Comparison of ENCODE assay signal across 7 mouse cellular contexts in the genomic region with DNA sequence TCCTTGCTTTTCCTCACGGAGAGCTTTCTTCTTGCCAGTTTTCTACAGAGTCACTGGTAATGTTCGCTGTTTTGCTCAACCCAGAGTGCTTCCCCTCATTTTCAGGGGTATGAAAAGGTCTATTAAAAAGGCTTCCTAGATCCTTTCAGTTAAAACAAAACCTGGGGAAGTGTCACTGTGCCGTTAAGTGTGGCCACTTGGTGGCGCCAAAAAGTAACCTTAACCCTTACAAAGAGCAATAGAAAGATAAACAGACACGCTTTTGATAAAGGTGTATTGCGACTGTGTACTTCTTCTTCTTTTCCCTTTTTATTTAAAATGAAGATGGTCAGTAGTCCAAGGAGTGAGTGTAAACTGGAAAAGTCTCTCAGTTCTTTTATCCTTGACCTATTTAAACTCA.
A peak's percentile ranks its signal among the peaks of the same experiment; 100 is the strongest.
DNase-seq lines count a peak whose midpoint lies in the region; TF ChIP-seq lines count a peak whose summit lies in the region.

No protein-coding gene starts in this region.

- peaks cover 0 to 9% of the 10 kb centered on the region in 2 experiments; a peak in 2 of 4 replicates for H3K4me1 ChIP-seq in CH12.LX (ENCODE audit: control insufficient read depth in 1 of 2, insufficient read depth in 2 of 2)

- H3K4me2 ChIP-seq in CH12.LX (ENCODE audit: insufficient read depth, low read depth, poor library complexity, severe bottlenecking): peak overlapping the region; percentile 67; the same call in 1 of the 2 replicates

- H3K79me2 ChIP-seq in CH12.LX (replicated peaks; ENCODE audit: control insufficient read depth, extremely low read depth, insufficient read depth, poor library complexity, severe bottlenecking): no peaks in the 10 kb centered on the region

- no peak for TF ChIP-seq EP300 in CH12.LX (IDR thresholded peaks at IDR 0.05; ENCODE audit: low read length)

- no peaks in the 10 kb centered on the region for H3K9me3 ChIP-seq in CH12.LX (replicated peaks; ENCODE audit: low read length)

- peak; percentile 68 for DNase-seq in CH12.LX (ENCODE audit: extremely low read depth)
- DNase-seq in R1 (ENCODE audit: low read depth, low spot score): peak; percentile 65
- peak; percentile 32 to 63 for DNase-seq in cerebellum, postnatal 4 days (ENCODE audit: low spot score in 2 of 2)
- DNase-seq in gastrocnemius, postnatal 10 days: peak; percentile 47
- DNase-seq in kidney, postnatal 4 days: peak; percentile 73 to 75
- DNase-seq in lung, postnatal 10 days: peak; percentile 59
- DNase-seq in retina, postnatal 7 days (ENCODE audit: low read depth, low spot score): peak; percentile 38

- TF ChIP-seq RAD21 in CH12.LX (IDR thresholded peaks at IDR 0.05; ENCODE audit: low read depth, low read length): peak; percentile 86

- peak; percentile 69 to 81 for TF ChIP-seq CTCF in CH12.LX (conservative IDR thresholded peaks at IDR 0.05 in 1 of 2, IDR thresholded peaks at IDR 0.05 in 1 of 2; ENCODE audit: low read depth in 2 of 2, low read length in 2 of 2)

- H3K4me3 ChIP-seq in CH12.LX (replicated peaks in 1 of 3; ENCODE audit: low read depth in 2 of 3, low read length in 2 of 3, poor library complexity in 1 of 3): no peak overlapping the region

- no peak overlapping the region for H3K27ac ChIP-seq in CH12.LX (ENCODE audit: insufficient read depth, low read depth)

- in situ Hi-C loops in CH12.LX (cut with MboI; ENCODE audit: low pct_ligation_motif_present, low pct_unique_long_range_greater_than_20kb, low sequenced_read_pairs): loop anchor here (25.0 kb wide), 1 partner anchor 419 kb away; no protein-coding TSS in a partner anchor

- H3K9ac ChIP-seq in CH12.LX (ENCODE audit: insufficient read depth, low read depth): no peak overlapping the region

- dilution Hi-C loops in CH12.LX (cut with MboI; ENCODE audit: extremely low pct_ligation_motif_present, extremely low pct_unique_long_range_greater_than_20kb, low sequenced_read_pairs): no loop called here

- TF ChIP-seq POLR2A in CH12.LX (IDR thresholded peaks at IDR 0.05; ENCODE audit: low read depth, low read length): no peak

- H3K36me3 ChIP-seq in CH12.LX (replicated peaks in 1 of 2; ENCODE audit: control insufficient read depth in 1 of 2, insufficient read depth in 1 of 2, low read length in 1 of 2): no peaks in the 10 kb centered on the region

- H3K27me3 ChIP-seq in CH12.LX (replicated peaks): no peaks in the 10 kb centered on the region

TF ChIP-seq in CH12.LX, 34 proteins besides CTCF, POLR2A, EP300 and RAD21:
- TF ChIP-seq SIN3A (IDR thresholded peaks at IDR 0.05; ENCODE audit: low read length) (no peak), GABPA (IDR thresholded peaks at IDR 0.05; ENCODE audit: insufficient replicate concordance, low read depth, low read length) (no peak), UBTF (IDR thresholded peaks at IDR 0.05; ENCODE audit: low read depth, low read length) (no peak), NELFE (IDR thresholded peaks at IDR 0.05; ENCODE audit: low read depth, low read length) (no peak), ZC3H11A (IDR thresholded peaks at IDR 0.05; ENCODE audit: low read depth, low read length) (peak; percentile 26; the same call in 1 of the 2 replicates), SMC3 (IDR thresholded peaks at IDR 0.05; ENCODE audit: low read depth, low read length) (peak; percentile 85), MAX (IDR thresholded peaks at IDR 0.05; ENCODE audit: low read length) (no peak), USF2 (conservative IDR thresholded peaks at IDR 0.05; ENCODE audit: low read depth, low read length) (no peak), TCF12 (IDR thresholded peaks at IDR 0.05; ENCODE audit: low read depth, low read length) (no peak)
TF ChIP-seq in CH12.LX: peak in this region for 2.
